Mouse (Mus musculus) CD4-positive, CD25-positive, alpha-beta regulatory T cell, adult 4 months (primary cell): ENCODE measurements around the gene Dnase2a. TPM values are rescaled to one million over a fixed set of nuclear protein-coding genes. Genes with fewer than 3 reads are reported as not detected.
"Not testable (repeated sequence)": the region's sequence is repeated elsewhere in the genome, so short reads cannot be mapped to it uniquely, and the experiment has no call there.

ENCODE experiments used
- ATAC-seq: one replicate; pipeline ENCODE4 v1.8.0; 2017
- polyA plus RNA-seq, 2 experiments: library from polyadenylated mRNA; unstranded; fragments of 100-300 nt; shearing (Covaris generic); gene quantifications; one replicate each; pipeline ENCODE4 v1.2.1; 2017

Gene Dnase2a
- polyA plus RNA-seq, 2 experiments from 2014 or later: 25.7 to 29.7 TPM

- ATAC-seq: not testable (repeated sequence)
Measured at GRCm38 (mm10) chr8:84907979-84908378, 381 bp upstream of the Dnase2a start.

GRCm38 (mm10) chr8:84909162-84909767 lies 905 bp downstream of the Dnase2a start:
- no peak for ATAC-seq

DNA sequence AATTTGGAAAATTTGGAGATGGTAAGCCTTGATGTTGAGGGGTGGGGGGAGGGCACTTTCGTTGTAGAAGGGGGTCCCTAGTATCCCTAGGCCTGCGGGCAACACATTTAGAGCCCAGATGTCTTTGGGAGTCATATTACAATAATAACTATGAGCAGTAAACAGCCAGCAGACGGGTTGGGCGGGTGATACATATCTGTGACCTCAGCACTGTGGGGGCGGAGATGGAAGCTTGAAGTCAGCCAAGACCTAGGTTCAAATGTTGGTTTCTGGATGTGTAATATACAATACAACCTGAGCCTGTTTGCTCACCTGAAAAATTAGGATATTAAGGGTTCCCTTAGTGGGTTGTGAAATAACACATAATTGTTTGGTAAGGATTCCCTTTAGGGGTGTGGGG lies 1.6 kb downstream of the Dnase2a start:
- no peak for ATAC-seq

DNA sequence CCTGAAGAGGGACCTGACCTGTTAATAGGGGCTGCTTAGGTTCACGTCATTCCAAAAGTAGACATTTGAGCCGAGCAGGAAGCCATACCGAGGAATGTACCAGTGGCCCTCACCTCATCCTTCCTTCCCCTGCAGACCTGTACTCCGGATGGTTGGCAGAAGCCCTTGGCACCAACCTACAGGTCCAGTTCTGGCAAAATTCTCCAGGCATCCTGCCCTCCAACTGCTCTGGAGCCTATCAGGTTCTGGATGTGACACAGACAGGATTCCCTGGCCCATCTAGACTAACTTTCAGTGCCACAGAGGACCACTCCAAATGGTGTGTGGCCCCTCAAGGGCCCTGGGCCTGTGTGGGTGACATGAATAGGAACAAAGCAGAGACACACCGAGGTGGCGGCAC lies 2.2 kb downstream of the Dnase2a start:
- ATAC-seq: no peak

- ATAC-seq: no peak
Measured at GRCm38 (mm10) chr8:84911854-84912253, 3.5 kb downstream of the Dnase2a start.

DNA sequence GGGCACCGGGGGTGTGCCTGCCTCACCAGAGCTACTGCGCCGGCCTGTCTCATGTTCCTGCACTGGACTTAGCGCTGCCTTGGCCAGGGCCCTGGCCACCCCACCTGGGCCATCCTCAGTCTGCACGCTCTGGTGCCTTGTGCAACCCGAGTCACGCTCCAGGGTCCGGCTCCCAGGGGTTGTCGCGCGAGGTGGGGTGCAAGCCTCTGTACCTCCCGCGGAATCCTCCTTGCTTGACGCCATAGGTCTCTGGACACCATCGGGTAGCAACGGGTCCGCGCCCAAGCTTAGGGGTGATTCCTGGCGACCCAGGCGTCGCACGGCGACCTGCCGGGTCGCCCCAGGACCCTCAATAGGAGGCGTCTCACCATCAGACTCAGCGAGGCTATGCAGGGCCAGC lies 4.0 kb downstream of the Dnase2a start:
- ATAC-seq: no peak

GRCm38 (mm10) chr8:84912895-84913501 lies 4.6 kb downstream of the Dnase2a start:
- ATAC-seq: peak; percentile 74

DNA sequence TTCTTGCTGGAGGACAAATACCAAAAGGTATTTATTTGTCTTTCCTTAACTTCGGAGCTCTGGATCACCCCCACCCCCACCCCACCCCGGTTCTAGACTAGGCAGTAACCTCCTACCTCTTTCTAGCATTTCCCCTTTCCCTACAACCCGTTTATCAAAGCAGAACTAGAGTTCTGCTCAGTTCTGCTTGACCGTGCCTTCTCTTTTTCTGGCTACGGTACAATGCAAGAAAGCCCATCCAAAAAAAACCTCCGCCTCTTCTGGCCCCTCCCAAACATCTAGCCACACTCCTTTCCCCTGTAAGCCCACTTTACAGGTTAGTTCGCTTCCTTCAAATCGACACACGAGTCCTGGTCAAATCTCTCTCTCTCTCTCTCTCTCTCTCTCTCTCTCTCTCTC lies 5.1 kb downstream of the Dnase2a start:
- no peak for ATAC-seq

GRCm38 (mm10) chr8:84913960-84914359 lies 5.6 kb downstream of the Dnase2a start:
- ATAC-seq: no peak

DNA sequence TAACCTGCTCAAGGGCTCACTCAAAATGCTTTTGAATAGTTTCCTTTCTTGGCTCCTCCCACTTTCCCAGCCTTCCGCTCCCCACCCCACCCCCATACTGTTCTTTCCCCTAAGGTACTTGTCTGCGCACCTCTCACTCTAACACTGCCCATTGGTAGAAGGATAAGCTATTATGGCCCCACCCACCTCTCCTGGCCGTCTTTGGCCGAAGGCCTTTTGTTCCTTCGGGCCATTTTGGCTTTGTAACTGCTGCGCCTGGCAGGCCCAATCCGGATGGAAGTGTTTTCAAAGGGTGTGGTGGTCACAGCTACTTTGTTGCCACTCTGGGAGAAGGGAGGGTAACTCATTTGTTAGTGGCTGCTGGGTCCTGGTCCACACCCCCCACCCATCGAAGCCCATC lies 6.9 kb downstream of the Dnase2a start:
- no peak for ATAC-seq

DNA sequence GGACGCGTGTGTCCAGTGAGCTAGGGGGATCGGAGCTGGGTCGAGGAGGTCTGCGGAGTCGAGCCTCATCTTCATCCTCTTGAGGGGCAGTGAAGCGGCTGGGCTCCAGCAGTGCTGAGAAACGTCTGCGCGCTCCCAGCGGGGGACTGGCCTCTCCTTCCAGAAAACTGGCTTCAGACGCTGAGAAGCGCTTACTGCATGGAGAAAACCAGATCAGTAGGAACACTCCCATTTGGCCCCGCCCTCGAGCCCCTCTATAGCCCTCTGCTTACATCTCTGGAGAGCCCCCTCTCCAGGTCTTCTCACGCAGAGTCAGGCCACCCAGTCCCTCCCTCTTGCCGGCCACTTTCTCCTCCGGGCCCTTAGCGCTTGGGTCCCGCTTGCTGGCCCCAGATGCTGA lies 9.4 kb downstream of the Dnase2a start:
- no peak for ATAC-seq

- no peak for ATAC-seq
Measured at GRCm38 (mm10) chr8:84918646-84919045, 10.3 kb downstream of the Dnase2a start.

DNA sequence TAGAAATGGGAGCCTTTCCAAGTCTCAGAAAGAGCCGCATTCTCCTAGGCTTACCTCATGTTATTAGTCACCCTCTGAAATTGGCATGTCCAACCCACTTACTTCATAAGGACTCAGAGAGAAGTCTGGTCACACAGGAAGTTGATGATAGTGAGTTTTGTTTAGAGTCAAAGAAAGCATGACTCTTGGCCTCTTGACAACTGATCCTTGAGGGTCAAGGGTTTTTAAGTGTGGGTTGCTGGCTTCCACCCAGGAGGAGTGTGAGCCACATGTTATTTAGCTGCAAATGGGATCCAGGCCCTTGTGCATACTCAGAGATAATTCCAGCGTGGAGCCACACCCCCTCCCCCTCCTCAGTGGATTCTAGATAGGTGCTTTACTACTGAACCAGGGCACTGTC lies 13.2 kb downstream of the Dnase2a start:
- ATAC-seq: no peak

DNA sequence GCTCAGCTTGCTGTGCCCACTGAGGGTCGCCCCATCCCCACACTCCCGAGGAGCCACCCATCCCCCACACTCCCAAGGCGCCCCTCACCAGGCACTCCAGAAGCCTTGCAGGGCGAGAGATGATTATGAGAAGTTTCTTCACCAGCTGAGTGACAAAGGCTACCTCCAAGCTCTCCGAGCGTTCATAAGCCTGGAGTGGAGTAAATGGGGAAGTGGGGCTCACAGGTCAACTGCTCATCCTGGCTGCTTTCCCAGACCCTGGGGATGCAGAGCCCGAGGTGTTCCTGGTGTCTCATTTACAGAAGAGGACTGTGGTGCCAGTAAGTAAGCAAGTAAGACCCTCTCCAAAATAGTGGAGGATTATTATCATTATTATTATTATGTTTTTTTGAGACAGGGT lies 17.2 kb downstream of the Dnase2a start:
- ATAC-seq: no peak

DNA sequence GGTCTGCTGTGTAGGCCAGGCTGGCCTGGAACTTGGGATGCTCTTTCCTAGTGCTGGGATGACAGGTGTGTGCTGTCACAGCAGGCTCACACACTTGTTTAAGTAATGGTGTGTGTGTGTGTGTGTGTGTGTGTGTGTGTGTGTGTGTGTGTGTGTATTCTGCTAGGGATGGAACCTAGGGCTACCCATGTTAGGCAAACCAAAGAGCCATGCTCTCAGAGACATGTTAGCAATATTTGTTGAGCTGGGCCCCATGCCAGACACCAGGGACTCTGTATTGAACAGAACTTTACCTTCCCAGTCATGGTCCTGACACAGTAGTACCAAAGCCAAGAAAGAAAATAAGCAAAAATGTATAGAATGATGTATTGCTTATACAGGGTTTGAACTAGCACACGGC lies 19.2 kb downstream of the Dnase2a start:
- no peak for ATAC-seq

GRCm38 (mm10) chr8:84928456-84929306 lies 20.3 kb downstream of the Dnase2a start:
- ATAC-seq: peak; percentile 51

- no peak for ATAC-seq
Measured at GRCm38 (mm10) chr8:84930582-84930981, 22.2 kb downstream of the Dnase2a start.

- no peak for ATAC-seq
Measured at GRCm38 (mm10) chr8:84933767-84934559, 25.6 kb downstream of the Dnase2a start.

DNA sequence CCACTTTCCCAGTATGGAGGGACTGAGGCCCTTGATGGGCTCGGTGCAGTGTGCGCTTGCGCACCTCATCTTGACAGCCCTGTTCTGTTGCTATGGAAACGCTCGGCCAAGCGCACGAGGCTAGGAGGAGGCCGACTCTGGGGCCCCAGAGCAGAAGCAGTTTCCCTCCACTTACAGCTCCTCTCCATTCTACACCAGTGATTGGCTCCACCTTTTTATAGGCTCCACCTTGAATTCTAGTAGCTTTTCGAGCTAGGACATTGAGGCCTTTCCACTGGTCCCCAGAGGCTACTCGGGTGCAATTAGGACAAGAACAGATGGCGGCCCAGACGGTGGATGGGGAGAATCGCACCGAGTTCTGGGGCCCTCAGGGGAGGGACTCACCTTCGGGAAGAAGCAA lies 26.5 kb downstream of the Dnase2a start:
- ATAC-seq: no peak

- ATAC-seq: no peak
Measured at GRCm38 (mm10) chr8:84935489-84935888, 27.1 kb downstream of the Dnase2a start.

DNA sequence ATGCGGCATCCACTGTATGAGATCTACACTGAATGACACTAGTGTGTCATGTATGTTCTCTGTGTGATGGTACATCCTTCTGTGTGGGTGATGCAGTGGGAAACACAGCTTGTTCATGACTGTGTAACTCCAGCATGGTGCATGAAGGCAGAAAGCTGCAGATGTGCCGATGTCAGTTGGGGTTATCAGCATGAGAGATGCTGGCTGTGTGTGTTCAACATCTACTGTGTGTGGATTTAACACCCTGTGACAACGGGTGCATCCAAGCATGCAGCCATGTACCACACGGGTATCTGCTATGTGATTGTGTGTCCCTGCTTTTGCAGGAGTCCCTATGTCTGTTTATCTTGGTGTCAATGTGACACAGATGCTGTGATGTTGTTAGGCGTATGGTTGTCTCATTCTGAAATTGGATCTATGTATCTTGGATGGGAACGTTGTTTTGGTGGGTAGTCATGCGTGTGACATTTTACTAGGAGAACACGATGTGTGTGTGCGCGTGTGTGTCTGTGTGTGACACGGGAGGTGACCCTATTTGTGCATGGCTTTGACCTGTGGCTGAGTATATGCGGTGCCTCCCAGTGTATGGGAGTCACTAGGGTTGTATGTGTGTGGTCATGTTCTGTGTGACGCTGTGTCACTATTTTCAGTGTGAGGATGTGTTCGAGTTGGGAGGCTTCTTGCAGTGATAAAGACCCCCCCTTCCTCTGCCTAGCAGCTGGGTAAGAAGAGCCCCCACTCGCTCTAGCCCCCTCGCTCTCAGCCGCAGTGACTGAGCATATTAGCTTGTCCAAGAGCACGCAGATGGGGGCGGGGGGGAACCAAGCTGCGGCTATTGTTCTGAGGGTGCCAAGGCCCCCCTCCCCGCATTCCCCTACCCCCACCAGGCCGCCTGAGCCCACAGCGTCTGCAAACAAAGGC lies 27.9 kb downstream of the Dnase2a start:
- no peak for ATAC-seq
